Mouse (Mus musculus): ENCODE data around the gene Rbm18. TPM values are rescaled to one million over a fixed set of nuclear protein-coding genes. Genes with fewer than 3 reads are reported as not detected.

Gene Rbm18
- polyA plus RNA-seq, 1 experiment from 2014 or later, result 122 TPM

GRCm38 (mm10) chr2:36090853-36091741, 45.5 kb downstream of the Rbm18 start:
- ATAC-seq (ENCODE audit: insufficient read depth, low FRiP score, low TSS enrichment) (peak; percentile 92), DNase-seq (ENCODE audit: low spot score) (peak; percentile 86)
- no peaks in the 10 kb centered on the region for H3K36me3 ChIP-seq (ENCODE audit: control insufficient read depth, insufficient read depth, low read length)
- H3K9me3 ChIP-seq (ENCODE audit: control insufficient read depth, low read length), result no peaks in the 10 kb centered on the region
- WGBS, result under 1% methylated on average over 69 of the region's 70 CpGs
- H3K4me1 ChIP-seq (ENCODE audit: control insufficient read depth, insufficient read depth, low read length), result peaks cover 6% of the 10 kb centered on the region
- H3K27me3 ChIP-seq (ENCODE audit: control insufficient read depth, insufficient read depth, low read length), result peaks cover 75% of the 10 kb centered on the region
- no peak overlapping the region for H3K9ac ChIP-seq (ENCODE audit: low read length)
- no peak overlapping the region for H3K27ac ChIP-seq (ENCODE audit: low read depth, low read length)
- peak overlapping the region; percentile 39 for H3K4me3 ChIP-seq (ENCODE audit: low read depth, low read length)
- peak overlapping the region; percentile 69 for H3K4me2 ChIP-seq (ENCODE audit: low read depth)

- 47% methylated on average over 3 of the region's 3 CpGs for WGBS
- H3K9me3 ChIP-seq (ENCODE audit: control insufficient read depth, low read length), result no peaks in the 10 kb centered on the region
- H3K27ac ChIP-seq (ENCODE audit: low read depth, low read length), result no peak overlapping the region
- no peak for ATAC-seq (ENCODE audit: insufficient read depth, low FRiP score, low TSS enrichment)
- no peak overlapping the region for H3K4me2 ChIP-seq (ENCODE audit: low read depth)
- H3K4me1 ChIP-seq (ENCODE audit: control insufficient read depth, insufficient read depth, low read length), result peaks cover 6% of the 10 kb centered on the region
- no peak overlapping the region for H3K9ac ChIP-seq (ENCODE audit: low read length)
- peaks cover 58% of the 10 kb centered on the region for H3K27me3 ChIP-seq (ENCODE audit: control insufficient read depth, insufficient read depth, low read length)
- no peak for DNase-seq (ENCODE audit: low spot score)
- no peaks in the 10 kb centered on the region for H3K36me3 ChIP-seq (ENCODE audit: control insufficient read depth, insufficient read depth, low read length)
- no peak overlapping the region for H3K4me3 ChIP-seq (ENCODE audit: low read depth, low read length)
Observed at GRCm38 (mm10) chr2:36089190-36089589, 47.4 kb downstream of the Rbm18 start.

GRCm38 (mm10) chr2:36085041-36085440, 51.5 kb downstream of the Rbm18 start:
- no peak for DNase-seq (ENCODE audit: low spot score)
- 94% methylated on average over 1 of the region's 1 CpGs for WGBS
- Histone ChIP-seq H3K4me2 (ENCODE audit: low read depth) (no peak overlapping the region), H3K9ac (ENCODE audit: low read length) (no peak overlapping the region), H3K4me1 (ENCODE audit: control insufficient read depth, insufficient read depth, low read length) (no peaks in the 10 kb centered on the region), H3K36me3 (ENCODE audit: control insufficient read depth, insufficient read depth, low read length) (no peaks in the 10 kb centered on the region), H3K9me3 (ENCODE audit: control insufficient read depth, low read length) (no peaks in the 10 kb centered on the region), H3K4me3 (ENCODE audit: low read depth, low read length) (no peak overlapping the region), H3K27ac (ENCODE audit: low read depth, low read length) (no peak overlapping the region), H3K27me3 (ENCODE audit: control insufficient read depth, insufficient read depth, low read length) (peaks cover 16% of the 10 kb centered on the region)
- ATAC-seq (ENCODE audit: insufficient read depth, low FRiP score, low TSS enrichment), result no peak

- no peak overlapping the region for H3K9ac ChIP-seq (ENCODE audit: low read length)
- H3K4me2 ChIP-seq (ENCODE audit: low read depth), result no peak overlapping the region
- H3K4me1 ChIP-seq (ENCODE audit: control insufficient read depth, insufficient read depth, low read length), result no peaks in the 10 kb centered on the region
- H3K4me3 ChIP-seq (ENCODE audit: low read depth, low read length), result no peak overlapping the region
- H3K36me3 ChIP-seq (ENCODE audit: control insufficient read depth, insufficient read depth, low read length), result no peaks in the 10 kb centered on the region
- ATAC-seq (ENCODE audit: insufficient read depth, low FRiP score, low TSS enrichment) (no peak), DNase-seq (ENCODE audit: low spot score) (no peak)
- H3K27ac ChIP-seq (ENCODE audit: low read depth, low read length), result no peak overlapping the region
- no peaks in the 10 kb centered on the region for H3K9me3 ChIP-seq (ENCODE audit: control insufficient read depth, low read length)
- 83% methylated on average over 9 of the region's 9 CpGs for WGBS
- peaks cover 4% of the 10 kb centered on the region; the same call in 1 of the 2 replicates for H3K27me3 ChIP-seq (ENCODE audit: control insufficient read depth, insufficient read depth, low read length)
Observed at GRCm38 (mm10) chr2:36082802-36083580, 53.6 kb downstream of the Rbm18 start.

- no peak overlapping the region for H3K4me2 ChIP-seq (ENCODE audit: low read depth)
- H3K9me3 ChIP-seq (ENCODE audit: control insufficient read depth, low read length), result no peaks in the 10 kb centered on the region
- H3K4me3 ChIP-seq (ENCODE audit: low read depth, low read length), result no peak overlapping the region
- H3K27ac ChIP-seq (ENCODE audit: low read depth, low read length), result no peak overlapping the region
- H3K4me1 ChIP-seq (ENCODE audit: control insufficient read depth, insufficient read depth, low read length), result peaks cover 4% of the 10 kb centered on the region
- H3K9ac ChIP-seq (ENCODE audit: low read length), result no peak overlapping the region
- 0 out of 2 replicates have a peak, but pooled peaks cover 2% of the 10 kb centered on the region for H3K27me3 ChIP-seq (ENCODE audit: control insufficient read depth, insufficient read depth, low read length)
- no peak for DNase-seq (ENCODE audit: low spot score)
- no peak for ATAC-seq (ENCODE audit: insufficient read depth, low FRiP score, low TSS enrichment)
- 29% methylated on average over 9 of the region's 9 CpGs for WGBS
- no peaks in the 10 kb centered on the region for H3K36me3 ChIP-seq (ENCODE audit: control insufficient read depth, insufficient read depth, low read length)
Observed at GRCm38 (mm10) chr2:36081446-36081845, 55.1 kb downstream of the Rbm18 start.

- 9% methylated on average over 11 of the region's 11 CpGs for WGBS
- no peak overlapping the region for H3K27ac ChIP-seq (ENCODE audit: low read depth, low read length)
Observed at GRCm38 (mm10) chr2:36077160-36077761, 59.3 kb downstream of the Rbm18 start.

GRCm38 (mm10) chr2:36075210-36075609, 61.4 kb downstream of the Rbm18 start:
- Histone ChIP-seq H3K36me3 (ENCODE audit: control insufficient read depth, insufficient read depth, low read length) (no peaks in the 10 kb centered on the region), H3K4me1 (ENCODE audit: control insufficient read depth, insufficient read depth, low read length) (peaks cover 4% of the 10 kb centered on the region), H3K4me2 (ENCODE audit: low read depth) (no peak overlapping the region), H3K9me3 (ENCODE audit: control insufficient read depth, low read length) (no peaks in the 10 kb centered on the region), H3K9ac (ENCODE audit: low read length) (no peak overlapping the region), H3K27me3 (ENCODE audit: control insufficient read depth, insufficient read depth, low read length) (no peaks in the 10 kb centered on the region), H3K27ac (ENCODE audit: low read depth, low read length) (no peak overlapping the region), H3K4me3 (ENCODE audit: low read depth, low read length) (no peak overlapping the region)
- WGBS, result 92% methylated on average over 5 of the region's 5 CpGs
- ATAC-seq (ENCODE audit: insufficient read depth, low FRiP score, low TSS enrichment) (no peak), DNase-seq (ENCODE audit: low spot score) (no peak)

More at GRCm38 (mm10) chr2:36077160-36077761, 59.3 kb downstream of the Rbm18 start:
- no peaks in the 10 kb centered on the region for H3K36me3 ChIP-seq (ENCODE audit: control insufficient read depth, insufficient read depth, low read length)
- no peaks in the 10 kb centered on the region for H3K9me3 ChIP-seq (ENCODE audit: control insufficient read depth, low read length)
- peak overlapping the region; percentile 15; the same call in 1 of the 2 replicates for H3K4me2 ChIP-seq (ENCODE audit: low read depth)
- no peak for ATAC-seq (ENCODE audit: insufficient read depth, low FRiP score, low TSS enrichment)
- no peak overlapping the region for H3K9ac ChIP-seq (ENCODE audit: low read length)
- no peak overlapping the region for H3K4me3 ChIP-seq (ENCODE audit: low read depth, low read length)
- H3K27me3 ChIP-seq (ENCODE audit: control insufficient read depth, insufficient read depth, low read length), result no peaks in the 10 kb centered on the region
- DNase-seq (ENCODE audit: low spot score), result no peak
- H3K4me1 ChIP-seq (ENCODE audit: control insufficient read depth, insufficient read depth, low read length), result peaks cover 4% of the 10 kb centered on the region

- Histone ChIP-seq H3K36me3 (ENCODE audit: control insufficient read depth, insufficient read depth, low read length) (no peaks in the 10 kb centered on the region), H3K4me3 (ENCODE audit: low read depth, low read length) (no peak overlapping the region), H3K9ac (ENCODE audit: low read length) (no peak overlapping the region), H3K4me2 (ENCODE audit: low read depth) (no peak overlapping the region), H3K4me1 (ENCODE audit: control insufficient read depth, insufficient read depth, low read length) (peaks cover 4% of the 10 kb centered on the region), H3K9me3 (ENCODE audit: control insufficient read depth, low read length) (no peaks in the 10 kb centered on the region), H3K27ac (ENCODE audit: low read depth, low read length) (no peak overlapping the region), H3K27me3 (ENCODE audit: control insufficient read depth, insufficient read depth, low read length) (no peaks in the 10 kb centered on the region)
- no peak for ATAC-seq (ENCODE audit: insufficient read depth, low FRiP score, low TSS enrichment)
- no peak for DNase-seq (ENCODE audit: low spot score)
- WGBS, result 60% methylated on average over 3 of the region's 3 CpGs
Observed at GRCm38 (mm10) chr2:36073781-36074180, 62.8 kb downstream of the Rbm18 start.
